Mouse (Mus musculus): ENCODE results near the gene Car5b. TPM values are rescaled to one million over a fixed set of nuclear protein-coding genes. Genes with fewer than 3 reads are reported as not detected.

Car5b gene
- polyA plus RNA-seq (2014; fragmentation: Nextera tagmentation; extraction: Ambion mirVana) = 0.08 and 0.26 TPM in 2 replicates

DNA sequence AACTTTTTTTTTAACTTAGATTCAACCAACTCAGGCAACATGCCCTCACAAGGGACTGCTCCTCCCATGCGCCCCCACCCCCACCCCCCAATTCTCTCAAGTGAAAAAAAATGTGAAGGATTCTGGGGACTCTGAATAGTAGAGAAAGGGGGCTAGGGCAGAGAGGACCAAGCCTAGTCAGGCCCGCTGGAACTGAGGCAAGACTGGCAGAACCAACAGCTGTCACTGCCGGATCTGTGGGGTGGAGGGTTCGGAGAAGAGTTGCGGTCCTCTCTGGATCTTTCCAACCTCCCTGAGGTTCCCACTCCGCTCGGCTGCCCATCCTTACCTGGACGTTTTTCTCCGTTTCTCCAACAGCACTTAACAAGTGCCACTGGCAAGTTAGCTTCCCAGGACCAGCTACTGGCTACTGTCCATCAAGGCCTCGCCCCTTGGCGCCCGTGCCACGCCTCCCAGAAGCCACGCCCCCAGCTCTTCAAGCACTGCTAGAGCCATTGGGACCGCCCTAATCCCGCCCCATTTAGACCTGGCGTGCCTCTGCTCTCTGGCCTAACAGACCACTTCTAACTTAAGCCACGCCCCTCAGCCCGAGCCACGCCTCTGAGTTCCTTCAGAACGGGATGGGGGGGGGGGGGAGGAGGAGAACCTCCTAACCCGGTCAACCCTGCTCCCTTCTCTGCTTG lies at the start of gene Car5b:
Car5b (minus strand) TSS at position 391 of the 683 bp plus-strand sequence.
- 11% methylated on average over 22 of the region's 22 CpGs for WGBS
- H3K4me2 ChIP-seq (ENCODE audit: low read length) = peak within 1 kb of the TSS; percentile 48
- DNase-seq (peak; percentile 76), ATAC-seq (ENCODE audit: low FRiP score, low TSS enrichment) (peak; percentile 85)
- no peak within 1 kb of the TSS for H3K27ac ChIP-seq (replicated peaks; ENCODE audit: low read depth, low read length)
- no peaks in the 10 kb centered on the region for H3K27me3 ChIP-seq (ENCODE audit: control insufficient read depth, insufficient read depth, low read length)
- no peaks in the 10 kb centered on the region for H3K4me1 ChIP-seq (ENCODE audit: control insufficient read depth, insufficient read depth, low read length)
- H3K4me3 ChIP-seq (replicated peaks; ENCODE audit: low read depth, low read length) = peak within 1 kb of the TSS; percentile 14; the same call in 1 of the 2 replicates
- no peaks in the 10 kb centered on the region for H3K9me3 ChIP-seq (ENCODE audit: control insufficient read depth, low read length)
- no peak within 1 kb of the TSS for H3K9ac ChIP-seq (replicated peaks; ENCODE audit: low read length)
- no peaks in the 10 kb centered on the region for H3K36me3 ChIP-seq (ENCODE audit: control insufficient read depth, insufficient read depth, low read length)

DNA sequence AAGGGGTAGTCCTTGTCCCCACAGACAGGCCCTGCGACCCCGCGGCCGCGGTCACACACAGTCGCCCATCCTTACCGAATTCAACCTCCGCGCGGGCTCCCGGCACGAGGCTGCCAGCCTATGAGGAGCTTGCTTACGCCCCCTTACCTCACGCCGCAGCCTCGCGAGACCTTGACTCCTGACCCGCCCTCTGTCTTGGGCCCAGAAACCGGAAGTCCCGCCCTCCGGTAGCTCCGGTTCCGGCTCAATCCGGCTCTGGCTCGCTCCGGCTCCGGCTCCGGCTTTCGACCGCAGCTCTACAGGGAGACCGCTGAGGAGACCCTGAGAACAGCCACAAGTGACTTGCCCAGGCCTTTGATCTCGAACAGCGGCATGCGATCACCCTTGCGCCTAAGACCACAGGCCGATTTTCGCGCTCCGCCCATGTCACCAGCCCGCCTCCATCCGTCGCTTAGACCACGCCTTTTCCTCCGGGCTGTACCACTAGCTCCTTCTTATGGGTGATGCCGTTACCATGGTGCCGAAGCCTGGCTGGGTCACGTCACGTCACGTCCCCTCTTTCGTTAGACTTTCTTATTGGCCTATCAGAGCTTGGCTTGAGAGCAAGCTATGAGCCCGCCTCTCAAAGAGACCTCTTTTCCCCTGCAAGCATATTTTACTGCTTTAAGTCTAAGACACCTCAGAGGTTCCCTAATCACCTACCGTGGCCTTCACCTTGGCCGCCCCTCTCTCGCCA lies 48.4 kb upstream of the Car5b start, which contains the start of gene Siah1b:
Siah1b (minus strand) TSS at position 454 of the 736 bp plus-strand sequence.
- Histone ChIP-seq H3K36me3 (ENCODE audit: control insufficient read depth, insufficient read depth, low read length) (0 out of 2 replicates have a peak, but pooled peaks cover 9% of the 10 kb centered on the region), H3K9ac (replicated peaks; ENCODE audit: low read length) (peak within 1 kb of the TSS; percentile 54), H3K4me3 (replicated peaks; ENCODE audit: low read depth, low read length) (peak within 1 kb of the TSS; percentile 46), H3K27me3 (ENCODE audit: control insufficient read depth, insufficient read depth, low read length) (no peaks in the 10 kb centered on the region), H3K4me2 (ENCODE audit: low read length) (peak within 1 kb of the TSS; percentile 67), H3K9me3 (ENCODE audit: control insufficient read depth, low read length) (no peaks in the 10 kb centered on the region), H3K4me1 (ENCODE audit: control insufficient read depth, insufficient read depth, low read length) (no peaks in the 10 kb centered on the region), H3K27ac (replicated peaks; ENCODE audit: low read depth, low read length) (peak within 1 kb of the TSS; percentile 89)
- DNase-seq (peak; percentile 95), ATAC-seq (ENCODE audit: low FRiP score, low TSS enrichment) (peak; percentile 99)
- 32% methylated on average over 54 of the region's 54 CpGs for WGBS

DNA sequence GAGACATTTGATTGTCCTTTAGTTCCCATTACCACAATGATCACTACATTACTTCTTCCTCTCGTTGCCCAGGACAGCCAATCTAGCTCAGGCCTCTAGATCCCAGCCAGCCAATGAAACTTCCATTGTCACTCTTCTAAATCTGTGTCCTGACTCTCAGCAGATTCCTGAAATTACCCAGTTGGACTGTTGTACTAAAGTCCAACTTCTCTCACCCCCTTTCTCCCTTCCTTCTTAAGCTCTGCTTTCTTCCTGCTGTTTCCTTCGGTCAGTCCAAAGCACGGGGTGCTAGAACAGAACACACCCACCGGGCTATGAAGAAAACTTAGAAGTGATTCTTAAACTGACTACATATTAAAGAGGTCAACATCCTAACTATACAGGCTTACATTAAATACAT lies 41.2 kb upstream of the Car5b start:
- no peaks in the 10 kb centered on the region for H3K4me1 ChIP-seq (ENCODE audit: control insufficient read depth, insufficient read depth, low read length)
- H3K27me3 ChIP-seq (ENCODE audit: control insufficient read depth, insufficient read depth, low read length) = no peaks in the 10 kb centered on the region
- ATAC-seq (ENCODE audit: low FRiP score, low TSS enrichment) (no peak), DNase-seq (no peak)
- WGBS = 82% methylated on average over 4 of the region's 4 CpGs
- no peak overlapping the region for H3K4me3 ChIP-seq (replicated peaks; ENCODE audit: low read depth, low read length)
- H3K4me2 ChIP-seq (ENCODE audit: low read length) = no peak overlapping the region
- no peak overlapping the region for H3K27ac ChIP-seq (replicated peaks; ENCODE audit: low read depth, low read length)
- H3K36me3 ChIP-seq (ENCODE audit: control insufficient read depth, insufficient read depth, low read length) = 0 out of 2 replicates have a peak, but pooled peaks cover 9% of the 10 kb centered on the region
- no peak overlapping the region for H3K9ac ChIP-seq (replicated peaks; ENCODE audit: low read length)
- no peaks in the 10 kb centered on the region for H3K9me3 ChIP-seq (ENCODE audit: control insufficient read depth, low read length)

DNA sequence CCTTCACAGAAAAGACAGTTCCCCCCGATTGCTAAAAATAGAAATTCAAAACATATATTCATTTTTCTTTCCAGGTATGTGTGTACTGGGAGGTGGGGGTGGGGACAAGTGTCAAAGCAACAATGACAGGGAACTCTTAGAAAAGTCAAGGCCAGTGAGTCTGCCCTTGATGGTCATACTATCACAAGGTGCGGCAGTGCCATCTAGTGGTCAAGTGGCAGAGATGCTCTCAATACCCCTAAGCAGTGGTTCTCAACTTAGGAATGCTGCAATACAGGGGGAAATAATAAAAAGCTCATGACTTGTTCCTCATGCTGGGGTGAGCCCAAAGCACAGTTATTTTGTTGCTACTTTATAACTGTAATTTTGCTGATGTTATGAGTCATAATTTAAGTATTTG lies 38.4 kb upstream of the Car5b start:
- no peak overlapping the region for H3K4me3 ChIP-seq (replicated peaks; ENCODE audit: low read depth, low read length)
- no peaks in the 10 kb centered on the region for H3K36me3 ChIP-seq (ENCODE audit: control insufficient read depth, insufficient read depth, low read length)
- H3K27ac ChIP-seq (replicated peaks; ENCODE audit: low read depth, low read length) = no peak overlapping the region
- H3K9ac ChIP-seq (replicated peaks; ENCODE audit: low read length) = no peak overlapping the region
- H3K4me1 ChIP-seq (ENCODE audit: control insufficient read depth, insufficient read depth, low read length) = no peaks in the 10 kb centered on the region
- DNase-seq (peak; percentile 86), ATAC-seq (ENCODE audit: low FRiP score, low TSS enrichment) (peak; percentile 58; the same call in 1 of the 2 replicates)
- no peaks in the 10 kb centered on the region for H3K9me3 ChIP-seq (ENCODE audit: control insufficient read depth, low read length)
- H3K27me3 ChIP-seq (ENCODE audit: control insufficient read depth, insufficient read depth, low read length) = no peaks in the 10 kb centered on the region
- no peak overlapping the region for H3K4me2 ChIP-seq (ENCODE audit: low read length)
- 13% methylated on average over 2 of the region's 2 CpGs for WGBS

DNA sequence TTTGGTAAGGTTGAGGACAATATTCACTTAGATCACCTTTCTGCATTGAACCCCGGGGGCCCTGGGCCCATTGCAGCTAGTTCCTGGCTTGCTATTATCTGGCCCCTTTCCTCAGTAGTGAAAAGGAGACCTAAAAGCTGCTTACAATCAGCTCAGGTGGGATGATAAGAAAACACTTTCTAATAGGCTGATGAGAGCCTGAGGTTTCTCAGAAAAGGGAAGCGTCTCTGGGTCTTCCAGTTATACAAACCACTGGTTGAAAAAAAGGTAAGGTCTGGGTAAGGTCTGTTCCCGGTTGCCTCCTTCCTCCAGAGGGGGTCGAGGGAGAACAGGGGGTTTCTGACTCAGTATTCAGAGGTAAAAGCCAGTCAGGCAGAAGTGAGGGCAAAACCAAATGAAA lies 31.3 kb upstream of the Car5b start:
- H3K4me3 ChIP-seq (replicated peaks; ENCODE audit: low read depth, low read length) = no peak overlapping the region

DNA sequence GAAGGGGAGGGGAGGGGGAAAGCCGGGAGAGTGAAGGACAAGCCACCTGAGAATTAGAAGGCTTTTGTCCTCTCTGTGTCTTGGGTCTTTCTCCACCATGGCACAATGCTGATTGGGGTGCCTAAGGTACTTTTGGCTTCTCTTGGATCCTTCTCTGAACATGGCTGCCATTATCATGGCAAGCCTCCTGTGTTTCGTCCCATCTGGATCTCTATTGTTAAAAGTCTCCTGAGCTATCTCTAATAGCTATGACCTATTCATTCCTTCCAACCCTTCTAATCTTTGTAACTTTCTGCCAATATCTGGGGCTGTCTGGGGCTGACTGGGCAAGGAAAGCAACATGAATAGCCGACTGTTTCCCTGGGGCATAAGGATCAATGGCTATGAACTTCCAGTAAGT lies 30.7 kb upstream of the Car5b start:
- DNase-seq (no peak), ATAC-seq (ENCODE audit: low FRiP score, low TSS enrichment) (no peak)
- Histone ChIP-seq H3K36me3 (ENCODE audit: control insufficient read depth, insufficient read depth, low read length) (no peaks in the 10 kb centered on the region), H3K4me3 (replicated peaks; ENCODE audit: low read depth, low read length) (no peak overlapping the region), H3K4me1 (ENCODE audit: control insufficient read depth, insufficient read depth, low read length) (no peaks in the 10 kb centered on the region), H3K9ac (replicated peaks; ENCODE audit: low read length) (no peak overlapping the region), H3K27ac (replicated peaks; ENCODE audit: low read depth, low read length) (no peak overlapping the region), H3K27me3 (ENCODE audit: control insufficient read depth, insufficient read depth, low read length) (no peaks in the 10 kb centered on the region), H3K9me3 (ENCODE audit: control insufficient read depth, low read length) (no peaks in the 10 kb centered on the region), H3K4me2 (ENCODE audit: low read length) (no peak overlapping the region)
- 80% methylated on average over 3 of the region's 3 CpGs for WGBS

More for the DNA sequence above, 31.3 kb upstream of the Car5b start:
- no peak overlapping the region for H3K27ac ChIP-seq (replicated peaks; ENCODE audit: low read depth, low read length)
- no peak for DNase-seq
- no peaks in the 10 kb centered on the region for H3K36me3 ChIP-seq (ENCODE audit: control insufficient read depth, insufficient read depth, low read length)
- H3K4me1 ChIP-seq (ENCODE audit: control insufficient read depth, insufficient read depth, low read length) = no peaks in the 10 kb centered on the region
- H3K9ac ChIP-seq (replicated peaks; ENCODE audit: low read length) = no peak overlapping the region
- no peak overlapping the region for H3K4me2 ChIP-seq (ENCODE audit: low read length)
- WGBS = 72% methylated on average over 4 of the region's 4 CpGs
- no peaks in the 10 kb centered on the region for H3K9me3 ChIP-seq (ENCODE audit: control insufficient read depth, low read length)
- no peaks in the 10 kb centered on the region for H3K27me3 ChIP-seq (ENCODE audit: control insufficient read depth, insufficient read depth, low read length)
- ATAC-seq (ENCODE audit: low FRiP score, low TSS enrichment) = no peak

DNA sequence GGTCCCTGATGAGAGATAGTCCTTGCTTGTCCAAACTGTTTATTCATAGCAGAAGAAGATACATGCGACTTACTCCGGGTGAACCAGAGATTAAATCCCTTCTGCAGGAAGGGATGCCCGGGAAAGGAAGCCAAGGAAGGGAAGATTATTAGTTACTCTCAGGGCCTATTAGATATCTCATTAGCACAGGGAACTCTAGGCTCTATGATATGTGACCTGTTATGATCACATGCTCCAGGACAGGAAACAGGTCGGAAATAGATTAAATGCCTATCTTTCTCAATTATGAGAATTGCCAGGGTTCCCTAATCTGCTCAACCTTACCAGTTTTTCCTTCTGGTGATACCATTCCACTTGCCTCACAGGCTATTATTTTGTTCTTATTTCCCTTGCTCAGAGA lies 27.9 kb upstream of the Car5b start:
- H3K9ac ChIP-seq (replicated peaks; ENCODE audit: low read length) = no peak overlapping the region
- no peaks in the 10 kb centered on the region for H3K36me3 ChIP-seq (ENCODE audit: control insufficient read depth, insufficient read depth, low read length)
- 91% methylated on average over 4 of the region's 4 CpGs for WGBS
- no peaks in the 10 kb centered on the region for H3K9me3 ChIP-seq (ENCODE audit: control insufficient read depth, low read length)
- no peak overlapping the region for H3K27ac ChIP-seq (replicated peaks; ENCODE audit: low read depth, low read length)
- no peaks in the 10 kb centered on the region for H3K27me3 ChIP-seq (ENCODE audit: control insufficient read depth, insufficient read depth, low read length)
- no peak for DNase-seq
- H3K4me1 ChIP-seq (ENCODE audit: control insufficient read depth, insufficient read depth, low read length) = no peaks in the 10 kb centered on the region
- ATAC-seq (ENCODE audit: low FRiP score, low TSS enrichment) = no peak
- no peak overlapping the region for H3K4me3 ChIP-seq (replicated peaks; ENCODE audit: low read depth, low read length)
- no peak overlapping the region for H3K4me2 ChIP-seq (ENCODE audit: low read length)

DNA sequence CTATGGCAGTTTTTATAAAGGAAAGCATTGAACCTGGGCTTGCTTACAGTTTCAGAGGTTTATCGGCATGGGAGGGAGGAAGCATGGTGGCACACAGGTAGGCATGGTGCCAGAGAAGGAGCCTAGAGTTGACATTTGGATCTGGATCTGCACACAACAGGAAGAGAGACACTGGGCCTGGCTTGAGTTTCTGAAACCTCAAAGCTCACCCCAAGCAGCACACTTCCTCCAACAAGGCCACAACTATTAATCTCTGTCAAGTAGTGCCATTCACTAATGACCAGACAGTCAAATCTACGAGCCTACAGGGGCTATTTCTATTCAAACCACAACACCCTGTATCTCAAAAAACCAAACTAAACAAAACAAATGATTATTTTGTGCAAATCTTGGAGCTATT lies 18.9 kb upstream of the Car5b start:
- Histone ChIP-seq H3K4me3 (replicated peaks; ENCODE audit: low read depth, low read length) (no peak overlapping the region), H3K4me2 (ENCODE audit: low read length) (no peak overlapping the region), H3K27me3 (ENCODE audit: control insufficient read depth, insufficient read depth, low read length) (no peaks in the 10 kb centered on the region), H3K36me3 (ENCODE audit: control insufficient read depth, insufficient read depth, low read length) (no peaks in the 10 kb centered on the region), H3K9ac (replicated peaks; ENCODE audit: low read length) (no peak overlapping the region), H3K4me1 (ENCODE audit: control insufficient read depth, insufficient read depth, low read length) (no peaks in the 10 kb centered on the region), H3K27ac (replicated peaks; ENCODE audit: low read depth, low read length) (no peak overlapping the region), H3K9me3 (ENCODE audit: control insufficient read depth, low read length) (no peaks in the 10 kb centered on the region)
- ATAC-seq (ENCODE audit: low FRiP score, low TSS enrichment) (no peak), DNase-seq (no peak)
- 85% methylated on average over 2 of the region's 2 CpGs for whole genome bisulfite sequencing

Data from midbrain, embryonic 14.5 days (tissue).